Mouse (Mus musculus): ENCODE measurements around the gene Rara. TPM values are rescaled to one million over a fixed set of nuclear protein-coding genes. Genes with fewer than 3 reads are reported as not detected.

Gene Rara
- polyA plus RNA-seq, 1 experiment from 2014 or later = 47.1 TPM

- H3K9me3 ChIP-seq = no peaks in the 10 kb centered on the region
- H3K4me3 ChIP-seq (replicated peaks) = no peak overlapping the region
- H3K4me2 ChIP-seq = no peak overlapping the region
- no peak overlapping the region for H3K9ac ChIP-seq (replicated peaks)
- no peaks in the 10 kb centered on the region for H3K27me3 ChIP-seq
- no peak for ATAC-seq (ENCODE audit: insufficient number of reproducible peaks, insufficient read depth, low FRiP score, low TSS enrichment, low read depth)
- H3K36me3 ChIP-seq = peaks cover 100% of the 10 kb centered on the region
- WGBS = 84% methylated on average over 1 of the region's 1 CpGs
- H3K27ac ChIP-seq = no peak overlapping the region
- H3K4me1 ChIP-seq (replicated peaks) = no peaks in the 10 kb centered on the region
These were observed 86.2 kb downstream of the Rara start for GRCm38 (mm10) chr11:99013856-99014255.

DNA sequence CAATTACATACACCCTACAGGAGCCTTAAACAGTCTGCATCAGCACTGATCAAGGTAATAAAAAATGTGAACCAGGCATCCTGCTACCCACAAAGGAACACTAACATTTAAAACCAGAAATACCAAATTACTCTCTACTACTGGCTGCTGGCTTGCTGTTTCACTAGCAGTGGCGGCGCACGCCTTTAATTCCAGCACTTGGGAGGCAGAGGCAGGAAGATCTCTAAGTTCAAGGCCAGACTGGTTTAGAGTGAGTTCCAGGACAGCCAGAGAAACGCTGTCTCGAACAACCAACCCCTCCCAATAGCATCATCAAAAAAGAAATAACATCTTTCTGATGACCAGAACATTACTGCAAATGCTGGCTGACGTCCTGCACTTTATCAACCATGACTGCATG is 92.2 kb downstream of the Rara start:
- Histone ChIP-seq H3K27ac (no peak overlapping the region), H3K27me3 (no peaks in the 10 kb centered on the region), H3K4me2 (no peak overlapping the region), H3K9me3 (no peaks in the 10 kb centered on the region), H3K36me3 (peaks cover 77% of the 10 kb centered on the region), H3K9ac (replicated peaks) (no peak overlapping the region), H3K4me3 (replicated peaks) (no peak overlapping the region), H3K4me1 (replicated peaks) (peaks cover 19% of the 10 kb centered on the region)
- ATAC-seq (ENCODE audit: insufficient number of reproducible peaks, insufficient read depth, low FRiP score, low TSS enrichment, low read depth) = no peak
- 95% methylated on average over 6 of the region's 6 CpGs for WGBS

GRCm38 (mm10) chr11:99022384-99022933 is 94.8 kb downstream of the Rara start:
- Histone ChIP-seq H3K27me3 (no peaks in the 10 kb centered on the region), H3K9me3 (no peaks in the 10 kb centered on the region), H3K27ac (no peak overlapping the region), H3K4me1 (replicated peaks) (peaks cover 19% of the 10 kb centered on the region), H3K9ac (replicated peaks) (peak overlapping the region; percentile 85), H3K4me2 (peak overlapping the region; percentile 69), H3K4me3 (replicated peaks) (peak overlapping the region; percentile 77), H3K36me3 (peaks cover 51% of the 10 kb centered on the region)
- no peak for ATAC-seq (ENCODE audit: insufficient number of reproducible peaks, insufficient read depth, low FRiP score, low TSS enrichment, low read depth)
- WGBS = 84% methylated on average over 5 of the region's 5 CpGs

GRCm38 (mm10) chr11:99023094-99023493 is 95.5 kb downstream of the Rara start:
- Histone ChIP-seq H3K27me3 (no peaks in the 10 kb centered on the region), H3K4me2 (peak overlapping the region; percentile 69), H3K4me1 (replicated peaks) (peaks cover 19% of the 10 kb centered on the region), H3K4me3 (replicated peaks) (peak overlapping the region; percentile 77), H3K9ac (replicated peaks) (peak overlapping the region; percentile 85), H3K27ac (peak overlapping the region; percentile 79; the same call in 1 of the 2 replicates), H3K36me3 (peaks cover 45% of the 10 kb centered on the region), H3K9me3 (no peaks in the 10 kb centered on the region)
- ATAC-seq (ENCODE audit: insufficient number of reproducible peaks, insufficient read depth, low FRiP score, low TSS enrichment, low read depth) = no peak
- 10% methylated on average over 4 of the region's 4 CpGs for WGBS

DNA sequence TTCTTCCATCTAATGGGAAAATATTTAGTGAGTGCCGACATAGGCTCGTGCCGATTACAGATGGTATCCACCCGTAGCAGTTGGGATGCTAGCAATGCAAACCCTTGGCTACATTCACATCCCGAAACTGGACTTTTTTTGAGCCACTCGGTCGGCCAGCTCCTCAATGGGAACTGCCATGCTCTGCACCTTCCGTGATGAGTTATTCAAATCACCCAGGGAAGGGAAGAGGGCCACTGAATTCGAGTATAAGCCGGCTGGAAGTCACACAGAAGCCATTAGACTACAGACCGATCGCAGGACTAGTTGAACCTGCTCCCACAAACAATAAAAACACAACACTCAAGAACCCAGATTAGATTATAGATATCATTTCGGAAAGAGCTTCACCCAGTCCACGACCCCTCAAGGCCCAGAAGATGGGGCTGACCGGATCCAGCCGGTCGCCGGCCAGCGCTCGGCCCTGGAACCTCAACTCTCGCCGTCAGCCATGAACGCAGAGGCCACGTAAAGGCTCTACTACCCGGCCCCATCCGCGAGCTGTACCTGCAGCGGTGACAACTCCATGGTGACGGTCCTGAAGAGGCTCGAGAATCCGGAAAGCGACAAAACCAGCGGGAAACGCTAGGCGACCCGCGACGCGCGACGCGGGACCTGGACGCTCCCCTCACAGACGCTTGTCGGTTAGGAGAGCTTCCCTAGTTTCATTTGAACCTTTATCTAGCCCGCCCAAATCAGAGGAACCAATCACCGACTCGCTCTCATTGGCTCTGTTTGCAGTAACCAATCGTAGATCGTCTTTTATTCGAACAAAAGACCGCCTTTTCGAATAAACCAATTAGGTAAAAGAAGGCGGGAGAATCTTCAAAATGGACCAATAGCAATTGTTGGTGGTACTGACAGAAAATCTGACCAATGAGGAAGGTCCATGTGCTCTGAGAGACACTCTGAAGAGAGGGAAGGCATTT is 96.2 kb downstream of the Rara start, which contains the start of gene Top2a:
Gene Top2a, minus strand, starts transcription at position 690 of the 968 bp plus-strand sequence.
- under 1% methylated on average over 54 of the region's 54 CpGs for WGBS
- peak within 1 kb of the TSS; percentile 77 for H3K4me3 ChIP-seq (replicated peaks)
- no peaks in the 10 kb centered on the region for H3K27me3 ChIP-seq
- H3K36me3 ChIP-seq = peaks cover 38% of the 10 kb centered on the region
- peak within 1 kb of the TSS; percentile 79 for H3K27ac ChIP-seq
- peak; percentile 91 for ATAC-seq (ENCODE audit: insufficient number of reproducible peaks, insufficient read depth, low FRiP score, low TSS enrichment, low read depth)
- H3K9me3 ChIP-seq = no peaks in the 10 kb centered on the region
- peak within 1 kb of the TSS; percentile 69 for H3K4me2 ChIP-seq
- peak within 1 kb of the TSS; percentile 85 for H3K9ac ChIP-seq (replicated peaks)
- peaks cover 19% of the 10 kb centered on the region for H3K4me1 ChIP-seq (replicated peaks)

Other genes with a start within 250 kb of the Rara start
- gene Psmd3, start 245.3 kb upstream of the Rara start, polyA plus RNA-seq (2016; fragmentation: Nextera tagmentation; extraction: Ambion mirVana) = 247 and 258 TPM in 2 replicates
- not detected in 2 replicates for gene Csf3, start 226.6 kb upstream of the Rara start, polyA plus RNA-seq (2016; fragmentation: Nextera tagmentation; extraction: Ambion mirVana)
- 74.4 and 79.3 TPM in 2 replicates for gene Med24, start 198.4 kb upstream of the Rara start, polyA plus RNA-seq (2016; fragmentation: Nextera tagmentation; extraction: Ambion mirVana)
- 22.3 and 24.9 TPM in 2 replicates for gene Thra, start 187.2 kb upstream of the Rara start, polyA plus RNA-seq (2016; fragmentation: Nextera tagmentation; extraction: Ambion mirVana)
- 0.79 and 1.0 TPM in 2 replicates for gene Nr1d1, start 152.5 kb upstream of the Rara start, polyA plus RNA-seq (2016; fragmentation: Nextera tagmentation; extraction: Ambion mirVana)
- 32.7 and 35.3 TPM in 2 replicates for gene Msl1, start 132.3 kb upstream of the Rara start, polyA plus RNA-seq (2016; fragmentation: Nextera tagmentation; extraction: Ambion mirVana)
- 48.1 and 54.1 TPM in 2 replicates for gene Casc3, start 122.9 kb upstream of the Rara start, polyA plus RNA-seq (2016; fragmentation: Nextera tagmentation; extraction: Ambion mirVana)
- gene Rapgefl1, start 91.0 kb upstream of the Rara start, polyA plus RNA-seq (2016; fragmentation: Nextera tagmentation; extraction: Ambion mirVana) = 2.5 and 3.3 TPM in 2 replicates
- gene Wipf2, start 64.2 kb upstream of the Rara start, polyA plus RNA-seq (2016; fragmentation: Nextera tagmentation; extraction: Ambion mirVana) = 5.6 and 5.8 TPM in 2 replicates
- 44.8 and 48.5 TPM in 2 replicates for gene Cdc6, start 20.0 kb upstream of the Rara start, polyA plus RNA-seq (2016; fragmentation: Nextera tagmentation; extraction: Ambion mirVana)
- gene Gjd3, start 55.2 kb downstream of the Rara start, polyA plus RNA-seq (2016; fragmentation: Nextera tagmentation; extraction: Ambion mirVana) = 0.51 TPM in 1 of 2 replicates, not detected in the other
- gene Top2a, start 96.4 kb downstream of the Rara start, polyA plus RNA-seq (2016; fragmentation: Nextera tagmentation; extraction: Ambion mirVana) = 347 and 362 TPM in 2 replicates
- 1,037 and 1,115 TPM in 2 replicates for gene Igfbp4, start 113.4 kb downstream of the Rara start, polyA plus RNA-seq (2016; fragmentation: Nextera tagmentation; extraction: Ambion mirVana)
- gene Tns4, start 161.5 kb downstream of the Rara start, polyA plus RNA-seq (2016; fragmentation: Nextera tagmentation; extraction: Ambion mirVana) = 0.65 and 0.73 TPM in 2 replicates
- 0.40 and 0.49 TPM in 2 replicates for gene Ccr7, start 227.3 kb downstream of the Rara start, polyA plus RNA-seq (2016; fragmentation: Nextera tagmentation; extraction: Ambion mirVana)

Data from limb, embryonic 12.5 days (tissue).